Mouse (Mus musculus) ES-E14 (cell line): ENCODE data around the gene Nxph1.

Experiments used
- CHD2 ChIP-seq: IDR thresholded peaks from 2 replicates; pipeline ENCODE4 v1.6.1; 2014; ENCODE audit warnings: mild to moderate bottlenecking, low read depth, low read length, inconsistent platforms
- MAFK ChIP-seq: IDR thresholded peaks from 2 replicates; pipeline ENCODE4 v1.6.1; 2014; ENCODE audit warnings: mild to moderate bottlenecking, low read depth, low read length, inconsistent platforms; ENCODE audit not compliant: insufficient read depth
- ZC3H11A ChIP-seq: IDR thresholded peaks from 2 replicates; pipeline ENCODE4 v1.6.1; 2012; ENCODE audit warnings: low read depth, mild to moderate bottlenecking, inconsistent platforms, low read length, borderline replicate concordance
- ZNF384 ChIP-seq: IDR thresholded peaks from 2 replicates; pipeline ENCODE4 v1.6.1; 2012; ENCODE audit warnings: low read depth, low read length, inconsistent platforms

GRCm38 (mm10) chr6:9066435-9066834 is 118.2 kb downstream of the Nxph1 start:
- no peak for TF ChIP-seq ZNF384
- TF ChIP-seq CHD2, result no peak
- no peak for TF ChIP-seq MAFK
- TF ChIP-seq ZC3H11A, result no peak
